Comparison of ENCODE assay signal across 24 mouse cellular contexts in the genomic region with DNA sequence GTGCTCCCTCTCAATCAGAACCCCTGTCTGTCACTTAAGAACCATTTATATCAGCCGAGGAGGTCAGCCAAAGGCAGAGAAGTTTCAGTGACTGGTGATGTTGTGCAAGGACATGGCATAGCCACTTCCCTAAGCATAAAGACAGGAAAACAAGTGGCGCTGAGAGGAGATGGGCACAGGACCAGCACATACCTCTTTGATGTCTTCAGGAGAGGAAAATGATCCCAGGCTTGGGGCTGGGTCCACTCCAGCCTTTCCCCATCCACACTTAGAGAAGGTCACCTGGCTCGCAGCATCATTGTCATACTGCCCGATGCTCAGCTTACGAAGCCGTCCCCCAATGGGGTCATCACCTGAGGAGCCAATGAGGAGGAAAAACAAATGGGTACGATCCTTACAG.
"Had no signal": no experiment of that assay in that cellular context is flagged by ENCODE, and none has a peak within 500 bp of the region (broad histone marks: within the 10 kb centered on the region; RNA-seq: fewer than 3 reads in every experiment).

No protein-coding gene starts in this region.

- H3K4me1 ChIP-seq: limb, embryonic 10.5 days; liver, embryonic 13.5 days had no signal

- H3K27ac ChIP-seq: heart, embryonic 10.5 days; heart, embryonic 15.5 days; hindbrain, embryonic 13.5 days; hindbrain, embryonic 15.5 days; intestine, embryonic 15.5 days; layer of hippocampus, adult 2 months; left cerebral cortex, adult 2 months; limb, embryonic 10.5 days; limb, embryonic 12.5 days; liver, embryonic 13.5 days had no signal

- ATAC-seq: forebrain, embryonic 16.5 days; inflammation-experienced regulatory T-cells, adult 6 months; intestine, embryonic 15.5 days; intestine, postnatal 0 days had no signal

- H3K27me3 ChIP-seq: heart, embryonic 12.5 days; heart, embryonic 15.5 days; hindbrain, embryonic 13.5 days; hindbrain, embryonic 15.5 days; intestine, embryonic 15.5 days; limb, embryonic 12.5 days; liver, embryonic 13.5 days had no signal

- H3K9ac ChIP-seq: heart, embryonic 12.5 days; heart, embryonic 15.5 days; hindbrain, embryonic 13.5 days; hindbrain, embryonic 15.5 days; intestine, embryonic 15.5 days; limb, embryonic 12.5 days; liver, embryonic 13.5 days had no signal

- H3K9me3 ChIP-seq: heart, embryonic 10.5 days; heart, embryonic 12.5 days; heart, embryonic 15.5 days; hindbrain, embryonic 13.5 days; hindbrain, embryonic 15.5 days; intestine, embryonic 15.5 days; limb, embryonic 10.5 days; limb, embryonic 12.5 days; liver, embryonic 13.5 days had no signal

- H3K36me3 ChIP-seq: hindbrain, embryonic 13.5 days; hindbrain, embryonic 15.5 days had no signal

- H3K4me3 ChIP-seq: heart, embryonic 10.5 days; heart, embryonic 12.5 days; heart, embryonic 15.5 days; hindbrain, embryonic 13.5 days; hindbrain, embryonic 15.5 days; intestine, embryonic 15.5 days; layer of hippocampus, adult 2 months; left cerebral cortex, adult 2 months; limb, embryonic 10.5 days; limb, embryonic 12.5 days; liver, embryonic 13.5 days had no signal

- H3K4me2 ChIP-seq: heart, embryonic 12.5 days; heart, embryonic 15.5 days; hindbrain, embryonic 13.5 days; hindbrain, embryonic 15.5 days; intestine, embryonic 15.5 days; limb, embryonic 12.5 days; liver, embryonic 11.5 days; liver, embryonic 13.5 days had no signal

- DNase-seq: heart, adult 11 months; heart, postnatal 14 days; heart, postnatal 36 days; kidney, adult 18-20 months; kidney, adult 8-10 months; kidney, postnatal 10 days; kidney, postnatal 25 days; kidney, postnatal 4 days; liver; liver, embryonic 13.5 days had no signal
